Mouse (Mus musculus): Measurements from ENCODE around the gene Smad3.

- no peak for TF ChIP-seq CTCF (IDR thresholded peaks at IDR 0.05; ENCODE audit: insufficient read depth, low read depth, low read length)
- no peak for TF ChIP-seq POLR2A (IDR thresholded peaks at IDR 0.05; ENCODE audit: insufficient read depth, low read depth, low read length)
Observed at GRCm38 (mm10) chr9:63662759-63663158, 95.0 kb downstream of the Smad3 start.
